Mouse (Mus musculus) kidney, adult 2 months (tissue): ENCODE measurements around the gene Hsp90ab1. TPM values are rescaled to one million over a fixed set of nuclear protein-coding genes. Genes with fewer than 3 reads are reported as not detected.

ENCODE experiments used
- DNase-seq: peaks from one replicate; pipeline ENCODE4 v3.0.0; 2021
- H3K27ac ChIP-seq: fragments of 200-500 bp; 2 replicates; pipeline ENCODE4 v1.5.1; 2012; ENCODE audit warnings: low read depth, low read length, control low read depth, inconsistent platforms; ENCODE audit not compliant: insufficient read depth
- H3K27me3 ChIP-seq: fragments of 200-500 bp; replicated peaks from 2 replicates; pipeline ENCODE4 v1.6.1; 2012; ENCODE audit warnings: mild to moderate bottlenecking, moderate library complexity, low read length, inconsistent platforms; ENCODE audit not compliant: control insufficient read depth, insufficient read depth
- H3K36me3 ChIP-seq: fragments of 200-500 bp; 2 replicates; pipeline ENCODE4 v1.6.1; 2012; ENCODE audit warnings: mild to moderate bottlenecking, moderate library complexity, low read length, inconsistent platforms; ENCODE audit not compliant: control insufficient read depth, insufficient read depth
- H3K4me1 ChIP-seq: fragments of 200-500 bp; 2 replicates; pipeline ENCODE4 v1.6.1; 2011; ENCODE audit warnings: low read length; ENCODE audit not compliant: control insufficient read depth, insufficient read depth
- H3K4me3 ChIP-seq: fragments of 200-500 bp; 2 replicates; pipeline ENCODE4 v1.5.1; 2011; ENCODE audit warnings: mild to moderate bottlenecking, low read depth, low read length, control low read depth; ENCODE audit not compliant: insufficient read depth
- CTCF ChIP-seq: fragments of 200-500 bp; conservative IDR thresholded peaks from 2 replicates; pipeline ENCODE4 v1.5.1; 2011; ENCODE audit warnings: low read depth, mild to moderate bottlenecking, control low read depth, low read length, moderate library complexity, mixed read lengths; ENCODE audit not compliant: insufficient read depth, insufficient read length
- POLR2A ChIP-seq: fragments of 200-500 bp; IDR thresholded peaks from one replicate; pipeline ENCODE4 v1.6.1; 2011; ENCODE audit warnings: low read depth, low read length, control low read depth
- WGBS: fragments of 180-500 bp; shearing (Covaris S2); methylation state at CpG from one replicate; pipeline ENCODE4 v1.1.7; 2018; 5-methylcytosine and 5-hydroxymethylcytosine counted together
- polyA plus RNA-seq: library from polyadenylated mRNA; depleted of rRNA; stranded (reverse); fragments of >200 nt; gene quantifications from 2 replicates; pipeline ENCODE4 v1.2.3, GENCODE M21; 2012; rRNA removed

Hsp90ab1 gene
- polyA plus RNA-seq, 1 experiment = 408 TPM

DNA sequence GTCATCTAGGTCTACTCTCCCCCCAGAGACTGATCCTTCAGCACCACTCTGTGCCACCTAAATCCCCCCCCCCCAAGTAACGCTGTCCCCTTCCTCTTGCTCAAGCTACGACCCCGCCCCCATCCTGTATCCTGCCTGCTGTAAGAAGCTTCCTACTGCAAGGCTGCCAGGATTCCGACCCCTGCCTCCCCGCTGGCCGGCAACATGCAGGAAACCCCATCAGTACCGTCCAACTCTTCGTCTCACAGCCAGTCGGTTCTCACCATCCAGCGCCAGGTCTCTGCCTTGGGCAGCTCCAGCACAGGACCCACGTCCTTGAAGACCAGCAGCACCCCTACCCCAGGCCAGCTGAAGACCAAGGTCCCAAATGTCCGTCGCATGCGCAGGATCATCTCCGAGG is 40.2 kb downstream of the Hsp90ab1 start:
- Histone ChIP-seq H3K4me1 (no peaks in the 10 kb centered on the region), H3K36me3 (no peaks in the 10 kb centered on the region), H3K27ac (no peak overlapping the region), H3K27me3 (no peaks in the 10 kb centered on the region), H3K4me3 (no peak overlapping the region)
- TF ChIP-seq CTCF (no peak), POLR2A (no peak)
- WGBS = 51% methylated on average over 15 of the region's 15 CpGs
- DNase-seq = no peak

GRCm38 (mm10) chr17:45530346-45530782 is 42.7 kb downstream of the Hsp90ab1 start:
- 47% methylated on average over 13 of the region's 13 CpGs for WGBS
- H3K27me3 ChIP-seq = no peaks in the 10 kb centered on the region
- no peak overlapping the region for H3K27ac ChIP-seq
- TF ChIP-seq CTCF = 0 out of 2 replicates have a peak, but pooled peaks have one; percentile 8
- TF ChIP-seq POLR2A = no peak
- no peak for DNase-seq
- no peak overlapping the region for H3K4me3 ChIP-seq
- H3K36me3 ChIP-seq = no peaks in the 10 kb centered on the region
- H3K4me1 ChIP-seq = no peaks in the 10 kb centered on the region

GRCm38 (mm10) chr17:45526571-45526970 is 46.5 kb downstream of the Hsp90ab1 start:
- WGBS = 24% methylated on average over 5 of the region's 5 CpGs
- Histone ChIP-seq H3K27me3 (no peaks in the 10 kb centered on the region), H3K36me3 (no peaks in the 10 kb centered on the region), H3K4me1 (no peaks in the 10 kb centered on the region), H3K27ac (no peak overlapping the region), H3K4me3 (no peak overlapping the region)
- DNase-seq = peak; percentile 70
- TF ChIP-seq POLR2A = no peak
- TF ChIP-seq CTCF = no peak

GRCm38 (mm10) chr17:45524961-45525360 is 48.1 kb downstream of the Hsp90ab1 start:
- no peak for DNase-seq
- TF ChIP-seq POLR2A (no peak), CTCF (no peak)

DNA sequence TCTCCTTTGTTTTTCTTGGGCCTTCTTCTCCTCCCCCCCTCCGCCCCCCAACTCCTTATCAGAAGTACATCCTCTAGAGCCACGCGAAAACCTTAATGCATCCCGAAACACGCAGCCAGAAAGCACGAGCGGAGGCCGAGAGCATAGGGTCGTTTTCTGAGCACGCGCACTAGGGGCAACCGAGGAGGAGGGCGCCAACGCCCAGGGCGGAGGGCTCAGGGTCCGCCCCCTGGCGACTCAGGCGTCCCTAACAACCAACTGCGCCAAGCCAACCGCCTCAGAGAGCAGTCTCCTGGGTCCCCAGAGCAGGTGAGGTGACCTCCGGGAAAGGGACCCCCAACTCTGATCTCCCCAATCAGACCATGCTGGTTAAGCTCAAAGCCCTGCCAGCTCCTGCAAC is 49.8 kb downstream of the Hsp90ab1 start, which contains the start of gene Tcte1:
TSS of gene Tcte1 (plus strand) at position 172 of the 400 bp plus-strand sequence.
- Histone ChIP-seq H3K36me3 (no peaks in the 10 kb centered on the region), H3K27me3 (no peaks in the 10 kb centered on the region), H3K27ac (no peak within 1 kb of the TSS), H3K4me1 (no peaks in the 10 kb centered on the region), H3K4me3 (no peak within 1 kb of the TSS)
- WGBS = 5% methylated on average over 21 of the region's 21 CpGs
- DNase-seq = no peak
- no peak for TF ChIP-seq POLR2A
- no peak for TF ChIP-seq CTCF

More at GRCm38 (mm10) chr17:45524961-45525360, 48.1 kb downstream of the Hsp90ab1 start:
- no peaks in the 10 kb centered on the region for H3K27me3 ChIP-seq
- H3K27ac ChIP-seq = no peak overlapping the region
- WGBS = 78% methylated on average over 4 of the region's 4 CpGs
- no peaks in the 10 kb centered on the region for H3K4me1 ChIP-seq
- H3K36me3 ChIP-seq = no peaks in the 10 kb centered on the region
- H3K4me3 ChIP-seq = no peak overlapping the region

DNA sequence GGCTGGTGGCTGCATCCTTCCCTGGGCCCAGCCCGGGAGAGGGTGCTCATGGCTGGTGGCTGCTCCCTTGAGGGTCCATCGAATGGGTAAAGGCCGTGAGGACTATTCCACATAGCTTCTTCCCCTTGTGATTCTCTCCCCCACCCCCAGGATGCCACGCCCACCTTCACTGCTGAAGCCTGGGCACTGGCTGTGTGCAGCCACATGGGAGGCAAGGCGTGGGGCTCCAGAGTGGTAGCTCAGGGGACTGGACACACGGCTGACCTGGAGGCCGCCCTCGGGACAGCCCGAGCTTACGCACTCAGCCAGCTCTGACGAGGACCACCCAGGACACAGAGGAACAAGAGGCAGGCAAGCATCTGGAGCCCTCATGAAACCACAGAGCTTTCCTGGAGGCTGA is 52.9 kb downstream of the Hsp90ab1 start:
- Histone ChIP-seq H3K4me3 (no peak overlapping the region), H3K27me3 (no peaks in the 10 kb centered on the region), H3K27ac (no peak overlapping the region), H3K4me1 (no peaks in the 10 kb centered on the region), H3K36me3 (no peaks in the 10 kb centered on the region)
- 82% methylated on average over 11 of the region's 11 CpGs for WGBS
- DNase-seq = no peak
- TF ChIP-seq CTCF (no peak), POLR2A (no peak)

DNA sequence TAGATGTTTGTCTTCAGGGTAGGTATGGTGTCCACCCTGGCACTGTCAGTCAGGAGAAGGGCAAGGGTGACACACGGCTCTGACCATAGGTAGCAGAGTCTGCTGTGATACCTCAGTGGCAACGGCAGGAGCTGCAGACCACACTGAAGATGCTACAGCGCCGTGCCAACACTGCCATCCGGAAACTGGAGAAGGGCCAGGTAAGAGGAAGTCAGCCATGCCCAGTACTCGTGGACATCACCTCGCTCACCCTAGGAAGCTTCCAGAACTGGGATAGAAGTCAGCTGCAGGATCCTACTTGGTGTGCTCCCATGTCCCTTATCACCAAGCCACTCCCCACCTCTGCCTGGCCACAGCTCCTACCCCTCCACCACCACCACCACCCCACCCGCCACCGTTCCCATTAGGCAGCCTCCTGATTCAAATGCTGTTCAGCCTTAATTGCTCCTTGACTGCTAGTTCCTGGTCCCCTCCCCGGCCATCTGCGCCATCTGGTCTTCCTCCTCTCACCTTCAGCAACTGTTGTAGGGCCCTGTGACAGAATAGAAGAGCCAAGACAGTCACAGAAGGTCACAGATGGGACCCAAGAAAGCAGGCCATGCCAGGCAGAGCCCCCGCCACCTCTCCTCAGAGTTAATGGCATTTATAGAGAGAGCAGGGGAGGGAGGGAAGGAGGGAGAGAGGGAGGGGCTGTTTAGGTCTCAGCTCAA is 54.1 kb downstream of the Hsp90ab1 start:
- 78% methylated on average over 12 of the region's 12 CpGs for WGBS
- no peak overlapping the region for H3K4me3 ChIP-seq
- H3K4me1 ChIP-seq = no peaks in the 10 kb centered on the region
- TF ChIP-seq POLR2A (no peak), CTCF (no peak)
- DNase-seq = no peak
- no peak overlapping the region for H3K27ac ChIP-seq
- no peaks in the 10 kb centered on the region for H3K27me3 ChIP-seq
- H3K36me3 ChIP-seq = no peaks in the 10 kb centered on the region

Other genes with a start within 250 kb of the Hsp90ab1 start
- 8.9 and 10.9 TPM in 2 replicates for gene Cdc5l, start 139.5 kb downstream of the Hsp90ab1 start, polyA plus RNA-seq
- gene Spats1, start 97.9 kb downstream of the Hsp90ab1 start, polyA plus RNA-seq = 0.19 and 0.45 TPM in 2 replicates
- 16.2 and 17.6 TPM in 2 replicates for gene Aars2, start 66.4 kb downstream of the Hsp90ab1 start, polyA plus RNA-seq
- gene Tcte1, start 49.8 kb downstream of the Hsp90ab1 start, polyA plus RNA-seq = 0.08 and 0.09 TPM in 2 replicates
- 1.9 and 2.1 TPM in 2 replicates for gene Tmem151b, start 23.6 kb downstream of the Hsp90ab1 start, polyA plus RNA-seq
- 4.3 and 5.8 TPM in 2 replicates for gene Nfkbie, start 17.6 kb downstream of the Hsp90ab1 start, polyA plus RNA-seq
- gene Slc35b2, start 9.4 kb downstream of the Hsp90ab1 start, polyA plus RNA-seq = 75.5 and 96.1 TPM in 2 replicates
- gene Slc29a1, start 26.3 kb upstream of the Hsp90ab1 start, polyA plus RNA-seq = 89.5 and 90.4 TPM in 2 replicates
- gene Mymx, start 28.8 kb upstream of the Hsp90ab1 start, polyA plus RNA-seq = 6.4 and 7.1 TPM in 2 replicates
- gene Capn11, start 86.1 kb upstream of the Hsp90ab1 start, polyA plus RNA-seq = 0.04 and 0.16 TPM in 2 replicates
- 168 and 199 TPM in 2 replicates for gene Mrpl14, start 113.1 kb upstream of the Hsp90ab1 start, polyA plus RNA-seq
- 77.9 and 90.1 TPM in 2 replicates for gene Tmem63b, start 113.6 kb upstream of the Hsp90ab1 start, polyA plus RNA-seq
- gene 1600014C23Rik, start 160.6 kb upstream of the Hsp90ab1 start, polyA plus RNA-seq = not detected in 2 replicates